Mouse (Mus musculus): Measurements from ENCODE around the gene Cchcr1. TPM values are rescaled to one million over a fixed set of nuclear protein-coding genes. Genes with fewer than 3 reads are reported as not detected.

Gene Cchcr1
- total RNA-seq, 2 experiments from 2014 or later: 20.0 to 23.5 TPM

GRCm38 (mm10) chr17:35554321-35554720 lies 37.4 kb downstream of the Cchcr1 start:
- DNase-seq (ENCODE audit: low spot score in 2 of 2): no peak

DNA sequence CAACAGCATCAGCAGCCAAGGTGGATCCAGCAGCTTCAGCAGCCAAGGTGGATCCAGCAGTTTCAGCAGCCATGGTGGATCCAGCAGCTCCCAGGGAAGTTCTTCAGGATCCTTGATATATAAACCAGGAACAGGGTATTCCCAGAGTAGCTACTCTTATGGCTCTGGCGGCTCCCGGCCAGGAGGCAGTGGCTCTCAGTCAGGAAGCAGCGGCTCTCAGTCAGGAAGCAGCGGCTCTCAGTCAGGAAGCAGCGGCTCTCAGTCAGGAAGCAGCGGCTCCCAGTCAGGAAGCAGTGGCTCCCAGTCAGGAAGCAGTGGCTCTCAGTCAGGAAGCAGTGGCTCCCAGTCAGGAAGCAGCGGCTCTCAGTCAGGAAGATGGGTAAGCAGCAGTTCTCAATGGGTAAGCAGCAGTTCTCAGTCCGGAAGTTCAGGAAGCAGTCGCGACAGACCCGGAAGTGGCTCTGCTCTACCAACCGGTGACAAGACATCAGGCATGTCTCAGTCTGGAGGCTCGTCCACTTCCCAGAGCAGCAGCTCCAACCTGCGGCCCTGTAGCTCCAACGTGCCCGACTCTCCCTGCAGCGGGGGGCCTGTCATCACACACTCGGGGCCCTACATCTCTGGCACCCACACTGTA lies 38.0 kb downstream of the Cchcr1 start:
- no peak for DNase-seq (ENCODE audit: low spot score in 2 of 2)

- DNase-seq (ENCODE audit: low spot score in 2 of 2): no peak
Observed at GRCm38 (mm10) chr17:35556186-35556765, 39.4 kb downstream of the Cchcr1 start.

- DNase-seq (ENCODE audit: low spot score in 2 of 2): no peak
Observed at GRCm38 (mm10) chr17:35556812-35557211, 39.9 kb downstream of the Cchcr1 start.

GRCm38 (mm10) chr17:35557351-35557750 lies 40.5 kb downstream of the Cchcr1 start:
- DNase-seq (ENCODE audit: low spot score in 2 of 2): no peak

DNA sequence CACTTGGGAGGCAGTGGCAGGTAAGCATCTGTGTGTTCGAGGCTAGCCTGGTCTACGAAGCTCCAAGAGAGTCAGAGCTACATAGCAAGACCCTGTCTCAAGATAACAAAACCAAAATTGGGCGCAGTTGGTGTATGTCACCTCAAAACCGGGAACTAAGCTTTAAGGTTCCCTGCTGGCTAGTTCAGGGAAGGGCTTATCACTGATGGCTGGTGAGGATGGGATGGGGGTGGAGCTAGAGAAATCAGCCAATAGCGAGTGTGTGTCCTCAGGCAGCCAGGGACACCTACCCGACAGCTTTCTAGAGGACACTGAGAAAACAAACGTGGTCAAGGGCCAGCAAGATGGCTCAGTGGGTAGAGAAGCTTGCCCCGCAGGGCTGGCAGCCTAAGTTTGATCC lies 41.3 kb downstream of the Cchcr1 start:
- DNase-seq (ENCODE audit: low spot score in 2 of 2): no peak

GRCm38 (mm10) chr17:35567150-35567549 lies 50.2 kb downstream of the Cchcr1 start, which contains the start of gene 2300002M23Rik:
TSS of gene 2300002M23Rik (plus strand) at chr17:35567450.
- DNase-seq (ENCODE audit: low spot score in 2 of 2): no peak

DNA sequence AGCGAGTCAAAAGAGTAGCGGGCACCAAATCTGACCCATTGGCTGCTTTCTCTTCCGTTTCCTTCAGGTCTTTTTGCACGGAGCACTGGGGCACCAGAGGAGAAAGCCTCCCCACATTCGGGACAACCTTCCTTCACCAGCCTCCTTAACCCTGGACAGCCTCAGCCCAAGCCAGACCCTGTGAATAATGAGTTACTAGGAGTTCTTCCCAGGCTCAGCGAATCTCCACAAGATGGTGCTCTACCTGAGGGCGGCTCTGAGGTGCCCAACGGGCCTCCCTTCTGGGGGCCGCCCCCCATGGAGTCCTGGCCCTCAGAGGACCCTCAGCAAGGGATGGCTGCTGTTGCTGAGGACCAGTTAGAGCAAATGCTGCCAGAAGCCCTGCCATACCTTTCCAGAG lies 50.9 kb downstream of the Cchcr1 start:
- no peak for DNase-seq (ENCODE audit: low spot score in 2 of 2)

DNA sequence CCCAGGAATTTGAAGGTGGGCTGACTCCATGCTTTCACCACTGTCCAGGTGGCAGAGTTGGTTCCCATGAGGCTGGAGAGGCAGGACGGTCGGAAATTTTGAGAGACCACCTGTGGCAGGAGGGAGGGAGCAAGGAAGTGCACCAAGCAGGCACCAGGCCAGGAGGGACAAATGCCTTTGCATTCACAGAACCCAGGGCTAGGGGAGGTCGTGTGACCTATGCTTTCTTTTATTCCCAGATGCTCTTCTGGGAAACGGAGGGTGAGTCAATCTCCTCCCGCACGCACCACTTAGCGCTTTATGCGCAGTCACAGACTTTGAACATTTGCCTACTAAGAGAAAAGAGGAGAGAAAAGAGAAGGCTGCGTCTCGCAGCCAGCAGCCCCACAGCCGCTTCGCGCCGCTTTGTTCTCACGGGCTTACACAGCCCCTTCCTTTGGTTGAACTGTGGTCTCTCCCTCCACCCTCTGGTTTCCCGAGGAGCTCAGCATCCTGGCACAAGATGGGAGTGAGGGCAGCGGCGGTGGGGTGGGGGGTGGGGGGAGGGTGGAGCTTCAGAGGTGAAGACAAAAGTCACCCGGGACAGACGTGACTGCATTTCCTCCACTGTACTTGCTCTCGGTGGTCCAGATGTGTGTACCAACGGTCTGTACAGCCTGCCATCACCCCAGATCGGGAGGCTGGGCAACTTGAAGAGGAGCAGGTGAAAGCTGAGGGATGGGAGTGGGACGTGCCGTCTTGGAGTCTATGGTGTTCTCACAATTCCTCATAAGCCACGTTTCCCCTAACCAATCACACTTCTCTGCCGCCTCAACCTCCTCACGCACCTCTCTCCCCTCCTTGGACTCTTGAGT lies 52.4 kb downstream of the Cchcr1 start:
- no peak for DNase-seq (ENCODE audit: low spot score in 2 of 2)

- no peak for DNase-seq (ENCODE audit: low spot score in 2 of 2)
Observed at GRCm38 (mm10) chr17:35570836-35571235, 53.9 kb downstream of the Cchcr1 start.

DNA sequence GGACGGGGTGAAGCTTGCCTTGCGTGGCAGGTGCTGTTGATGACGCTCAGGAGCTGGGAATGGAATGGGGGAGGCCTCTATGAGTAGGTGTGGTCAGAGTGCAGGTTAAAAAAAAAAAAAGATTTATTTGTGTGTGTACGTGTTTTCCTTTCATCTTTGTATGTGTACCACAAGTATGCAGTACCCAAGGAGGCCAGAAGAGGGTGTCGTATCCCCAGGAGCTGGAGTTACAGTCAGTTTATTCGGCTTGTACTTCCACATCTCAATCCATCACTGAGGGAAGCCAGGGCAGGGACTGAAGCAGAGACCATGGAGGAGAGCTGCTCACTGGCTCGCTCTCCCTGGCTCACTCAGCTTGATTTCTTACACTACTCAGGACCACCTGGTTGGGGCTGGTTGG lies 54.6 kb downstream of the Cchcr1 start:
- no peak for DNase-seq (ENCODE audit: low spot score in 2 of 2)

DNA sequence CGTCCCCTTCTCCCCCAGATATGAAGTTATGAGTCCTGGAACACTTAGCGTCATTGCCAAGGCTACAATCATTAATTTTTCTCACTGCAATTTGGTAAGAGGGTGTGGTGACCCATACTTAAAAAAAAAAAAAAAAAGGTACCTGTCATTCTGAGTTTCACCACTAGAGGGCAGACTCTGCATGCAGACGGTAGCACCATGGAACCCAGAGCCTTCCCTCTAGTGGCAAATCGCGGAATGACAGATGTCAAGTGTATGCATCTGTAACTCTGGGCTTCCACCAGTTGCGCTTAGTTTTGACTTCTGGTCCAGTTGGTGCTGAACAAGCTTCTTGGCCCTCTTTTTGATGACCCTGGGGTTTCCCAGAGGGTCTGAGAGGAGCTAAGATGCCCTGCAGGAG lies 61.3 kb downstream of the Cchcr1 start:
- DNase-seq (ENCODE audit: low spot score in 2 of 2): peak in 1 of 2 experiments; percentile 60

Other genes with a start within 250 kb of the Cchcr1 start
- gene H2-Q1, start 196.7 kb upstream of the Cchcr1 start, total RNA-seq (2021): 1 to 10 TPM; 1.2 to 1.6 TPM
- 1 to 10 TPM; 1.0 to 1.3 TPM for gene H2-Q2, start 174.9 kb upstream of the Cchcr1 start, total RNA-seq (2021)
- 10 to 100 TPM; 26.0 to 26.5 TPM for gene H2-Q4, start 137.5 kb upstream of the Cchcr1 start, total RNA-seq (2021)
- 1 to 10 TPM; 1.9 to 2.3 TPM for gene H2-Q6, start 92.2 kb upstream of the Cchcr1 start, total RNA-seq (2021)
- gene H2-Q7, start 77.9 kb upstream of the Cchcr1 start, total RNA-seq (2021): 1 to 10 TPM; 1.7 to 3.0 TPM
- gene H2-Q10, start 47.0 kb upstream of the Cchcr1 start, total RNA-seq (2021): 10 to 100 TPM in 1 of 2 experiments, 1 to 10 TPM in 1; 2.3 to 51.2 TPM
- under 1 TPM in 1 of 2 experiments, not detected in 1; 0.37 TPM for gene Pou5f1, start 11.1 kb upstream of the Cchcr1 start, total RNA-seq (2021)
- gene Tcf19, start 276 bp upstream of the Cchcr1 start, total RNA-seq (2021): 10 to 100 TPM; 31.0 to 34.7 TPM
- under 1 TPM in 1 of 2 experiments, not detected in 1; 0.87 TPM for gene Psors1c2, start 16.1 kb downstream of the Cchcr1 start, total RNA-seq (2021)
- under 1 TPM; 0.11 to 0.37 TPM for gene Cdsn, start 35.0 kb downstream of the Cchcr1 start, total RNA-seq (2021)
- not detected for gene 2300002M23Rik, start 50.4 kb downstream of the Cchcr1 start, total RNA-seq (2021)
- not detected for gene Sfta2, start 84.4 kb downstream of the Cchcr1 start, total RNA-seq (2021)
- not detected for gene Gm9573, start 109.5 kb downstream of the Cchcr1 start, total RNA-seq (2021)
- gene Mucl3, start 126.6 kb downstream of the Cchcr1 start, total RNA-seq (2021): under 1 TPM in 1 of 2 experiments, not detected in 1; 0.11 TPM
- gene Vars2, start 150.5 kb downstream of the Cchcr1 start, total RNA-seq (2021): 10 to 100 TPM; 57.7 to 61.0 TPM
- gene Gtf2h4, start 156.6 kb downstream of the Cchcr1 start, total RNA-seq (2021): 10 to 100 TPM; 30.1 to 31.4 TPM
- gene Ddr1, start 187.5 kb downstream of the Cchcr1 start, total RNA-seq (2021): 10 to 100 TPM; 55.9 to 65.9 TPM

Data from adrenal gland, postnatal 4 days (tissue).